Mouse (Mus musculus): Measurements from ENCODE around the gene Nufip2.
"Not testable (repeated sequence)": the region's sequence is repeated elsewhere in the genome, so short reads cannot be mapped to it uniquely, and the experiment has no call there.

Gene Nufip2

GRCm38 (mm10) chr11:77685383-77686265, at the start of gene Nufip2:
Nufip2 (plus strand) TSS chr11:77686155.
- peak; percentile 96 for DNase-seq (ENCODE audit: low spot score)

- DNase-seq (ENCODE audit: low spot score) = no peak
Measured at GRCm38 (mm10) chr11:77641390-77641789, 44.6 kb upstream of the Nufip2 start.

GRCm38 (mm10) chr11:77645481-77645880, 40.5 kb upstream of the Nufip2 start:
- DNase-seq (ENCODE audit: low spot score) = no peak

GRCm38 (mm10) chr11:77648878-77649277, 37.1 kb upstream of the Nufip2 start:
- no peak for DNase-seq (ENCODE audit: low spot score)

- DNase-seq (ENCODE audit: low spot score) = no peak
Measured at GRCm38 (mm10) chr11:77652484-77652883, 33.5 kb upstream of the Nufip2 start.

GRCm38 (mm10) chr11:77653406-77654190, 32.4 kb upstream of the Nufip2 start:
- DNase-seq (ENCODE audit: low spot score) = not testable (repeated sequence)

- DNase-seq (ENCODE audit: low spot score) = no peak
Measured at GRCm38 (mm10) chr11:77659986-77660385, 26.0 kb upstream of the Nufip2 start.

GRCm38 (mm10) chr11:77663639-77664038, 22.3 kb upstream of the Nufip2 start:
- no peak for DNase-seq (ENCODE audit: low spot score)

GRCm38 (mm10) chr11:77664046-77664445, 21.9 kb upstream of the Nufip2 start:
- DNase-seq (ENCODE audit: low spot score) = no peak

GRCm38 (mm10) chr11:77665384-77665783, 20.6 kb upstream of the Nufip2 start:
- not testable (repeated sequence) for DNase-seq (ENCODE audit: low spot score)

- not testable (repeated sequence) for DNase-seq (ENCODE audit: low spot score)
Measured at GRCm38 (mm10) chr11:77666766-77667165, 19.2 kb upstream of the Nufip2 start.

- DNase-seq (ENCODE audit: low spot score) = no peak
Measured at GRCm38 (mm10) chr11:77672746-77673145, 13.2 kb upstream of the Nufip2 start.

GRCm38 (mm10) chr11:77673428-77673991, 12.4 kb upstream of the Nufip2 start:
- DNase-seq (ENCODE audit: low spot score) = no peak

- no peak for DNase-seq (ENCODE audit: low spot score)
Measured at GRCm38 (mm10) chr11:77680018-77680417, 5.9 kb upstream of the Nufip2 start.

GRCm38 (mm10) chr11:77684896-77685295, 1.1 kb upstream of the Nufip2 start:
- DNase-seq (ENCODE audit: low spot score) = no peak

- DNase-seq (ENCODE audit: low spot score) = no peak
Measured at GRCm38 (mm10) chr11:77686346-77686840, 438 bp downstream of the Nufip2 start.

- peak; percentile 38 for DNase-seq (ENCODE audit: low spot score)
Measured at GRCm38 (mm10) chr11:77686841-77687540, 1.0 kb downstream of the Nufip2 start.

- DNase-seq (ENCODE audit: low spot score) = peak; percentile 30
Measured at GRCm38 (mm10) chr11:77687541-77688131, 1.7 kb downstream of the Nufip2 start.

- no peak for DNase-seq (ENCODE audit: low spot score)
Measured at GRCm38 (mm10) chr11:77693026-77693425, 7.1 kb downstream of the Nufip2 start.

- no peak for DNase-seq (ENCODE audit: low spot score)
Measured at GRCm38 (mm10) chr11:77697232-77697631, 11.3 kb downstream of the Nufip2 start.

GRCm38 (mm10) chr11:77705920-77706319, 20.0 kb downstream of the Nufip2 start:
- no peak for DNase-seq (ENCODE audit: low spot score)

Data from ovary, postnatal 10 days (tissue).